Mouse (Mus musculus): ENCODE data around the gene Vps45.

- no peak for TF ChIP-seq GATA1 (IDR thresholded peaks at IDR 0.05; ENCODE audit: low read length)
- no peak for TF ChIP-seq TAL1 (IDR thresholded peaks at IDR 0.05; ENCODE audit: low read length)
Measured at GRCm38 (mm10) chr3:95982129-95982528, 76.1 kb downstream of the Vps45 start.
